Mouse (Mus musculus): ENCODE measurements around the gene Sde2.
"Not testable (repeated sequence)": the region's sequence is repeated elsewhere in the genome, so short reads cannot be mapped to it uniquely, and the experiment has no call there.

The Sde2 gene

DNA sequence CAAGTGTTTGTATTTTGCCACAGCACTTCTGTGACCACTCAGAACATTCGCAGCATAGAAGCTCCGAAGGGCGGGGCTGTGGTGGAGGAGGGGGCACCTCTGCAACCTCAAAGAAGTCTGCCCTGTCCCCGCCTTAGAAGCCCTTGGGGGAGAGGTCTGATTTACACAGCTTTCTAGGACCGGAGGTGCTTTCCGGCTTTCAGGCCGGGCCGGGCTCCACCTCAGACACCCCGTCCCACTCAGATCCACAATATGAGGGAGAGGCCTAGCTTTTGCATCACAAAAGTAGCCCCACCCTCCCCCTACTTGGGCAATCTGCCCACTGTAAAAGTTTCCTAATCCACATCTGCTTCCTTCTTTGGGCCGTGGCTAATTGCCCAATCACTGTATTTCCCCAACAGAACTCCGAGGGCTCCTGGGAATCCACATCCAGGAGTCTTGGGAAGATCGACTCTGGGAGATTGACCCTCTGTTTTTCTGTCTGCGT lies 37.7 kb downstream of the Sde2 start:
- DNase-seq (ENCODE audit: low read depth), result no peak

DNA sequence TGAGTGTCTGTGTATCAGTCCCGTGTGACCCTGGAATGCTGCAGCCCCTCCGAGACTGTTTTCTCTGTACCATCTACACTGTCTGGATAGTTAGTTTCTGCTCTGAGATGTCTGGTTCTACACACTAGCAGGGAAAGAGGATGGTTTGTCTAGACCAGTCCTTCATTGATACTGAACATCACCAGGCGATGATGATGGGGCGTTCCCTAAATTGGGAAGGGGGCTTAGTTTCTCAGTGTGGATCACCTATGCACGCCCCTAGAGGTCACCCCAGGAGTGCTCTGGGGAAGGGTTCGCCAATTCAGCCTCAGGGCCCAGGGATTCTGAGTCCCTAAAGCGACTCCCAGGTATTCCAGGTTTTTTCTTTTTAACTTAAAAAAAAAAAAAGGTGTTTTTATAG lies 38.2 kb downstream of the Sde2 start:
- no peak for DNase-seq (ENCODE audit: low read depth)

DNA sequence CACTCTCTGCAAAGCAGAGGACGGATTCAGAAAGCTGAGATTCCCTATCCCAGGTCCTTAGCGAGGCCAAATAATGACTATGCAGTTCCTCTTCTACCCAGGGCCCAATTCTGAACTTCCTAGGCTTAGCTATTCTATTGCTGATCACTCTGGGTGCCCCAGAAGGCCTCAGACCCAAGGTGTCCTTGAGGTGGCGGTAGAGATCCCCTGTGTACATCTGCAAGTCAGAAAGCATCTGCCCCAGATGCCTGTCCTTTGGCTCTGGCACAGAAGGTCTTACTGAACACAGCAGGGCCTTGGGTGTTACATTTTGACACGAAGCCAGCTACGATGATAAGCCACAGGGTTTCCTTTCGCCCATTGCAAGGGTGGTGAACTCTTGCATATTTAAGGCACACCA lies 38.9 kb downstream of the Sde2 start:
- peak; percentile 60 for DNase-seq (ENCODE audit: low read depth)

DNA sequence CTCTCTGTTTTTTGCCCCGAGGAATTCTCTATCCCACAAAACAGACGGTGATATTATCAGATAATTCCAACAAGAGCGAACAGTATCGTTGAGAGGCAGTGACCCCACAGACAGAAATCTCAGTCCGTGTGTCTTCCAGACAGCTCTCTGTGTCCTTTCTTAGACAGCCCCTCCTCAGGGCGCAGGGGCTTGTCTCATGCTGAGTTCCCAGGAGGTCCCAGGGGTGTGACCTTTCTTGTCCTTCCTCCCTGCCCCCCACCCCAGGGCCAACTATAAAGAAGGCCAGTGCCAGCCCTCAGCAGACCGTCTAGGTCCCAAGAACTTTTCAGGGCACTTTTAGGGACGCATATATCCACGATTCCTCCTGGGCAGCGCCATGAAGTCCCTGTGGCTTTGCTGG lies 41.9 kb downstream of the Sde2 start, which contains the start of gene Lefty2:
Gene Lefty2 (plus strand): TSS at position 301 of the 400 bp plus-strand sequence.
- DNase-seq (ENCODE audit: low read depth), result no peak

DNA sequence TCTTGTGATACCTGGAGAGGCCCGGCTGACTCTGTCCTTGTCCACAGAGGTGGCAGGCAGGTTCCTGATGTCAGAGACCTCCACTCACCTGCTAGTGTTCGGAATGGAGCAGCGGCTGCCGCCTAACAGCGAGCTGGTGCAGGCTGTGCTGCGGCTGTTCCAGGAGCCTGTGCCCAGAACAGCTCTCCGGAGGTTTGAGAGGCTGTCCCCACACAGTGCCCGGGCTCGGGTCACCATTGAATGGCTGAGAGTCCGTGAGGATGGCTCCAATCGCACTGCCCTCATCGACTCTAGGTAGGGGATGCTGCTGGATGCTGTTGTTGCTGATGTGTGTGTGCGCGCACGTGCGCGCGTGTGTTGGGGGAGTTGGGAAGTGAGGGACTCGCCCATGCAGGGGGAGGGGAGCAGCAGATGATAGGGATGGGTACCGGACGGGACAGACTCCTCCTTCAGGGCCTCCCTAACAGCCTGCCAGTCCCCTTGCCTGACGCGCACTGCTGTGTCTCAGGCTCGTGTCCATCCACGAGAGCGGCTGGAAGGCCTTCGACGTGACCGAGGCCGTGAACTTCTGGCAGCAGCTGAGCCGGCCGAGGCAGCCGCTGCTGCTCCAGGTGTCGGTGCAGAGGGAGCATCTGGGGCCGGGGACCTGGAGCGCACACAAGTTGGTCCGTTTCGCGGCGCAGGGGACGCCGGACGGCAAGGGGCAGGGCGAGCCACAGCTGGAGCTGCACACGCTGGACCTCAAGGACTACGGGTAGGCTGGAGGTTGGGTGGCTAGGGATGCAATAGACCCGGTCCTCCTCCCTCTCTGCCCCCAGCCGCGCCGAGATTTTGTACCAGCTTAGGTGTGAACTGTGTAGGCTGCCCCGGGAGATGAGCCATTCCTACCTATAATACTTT lies 43.4 kb downstream of the Sde2 start:
- not testable (repeated sequence) for DNase-seq (ENCODE audit: low read depth)

DNA sequence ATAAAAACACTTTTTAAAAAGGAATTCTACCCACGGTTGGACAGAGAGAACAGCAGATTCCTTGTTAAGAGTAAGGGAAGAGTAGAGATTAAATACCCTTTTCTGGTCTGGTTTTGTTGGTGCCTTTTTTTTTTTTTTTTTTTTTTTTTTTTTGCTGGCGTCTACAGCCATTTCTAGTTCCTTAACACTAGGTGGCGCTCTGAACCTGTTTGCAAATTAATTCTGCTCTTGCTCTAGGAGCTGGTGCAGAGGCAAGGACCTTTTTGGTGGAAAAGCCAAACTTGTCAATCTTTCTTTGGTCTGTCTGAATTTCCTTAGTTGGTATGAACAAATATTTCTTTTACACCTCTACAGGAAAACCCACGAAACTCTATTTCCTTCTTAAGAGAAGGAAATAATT lies 50.2 kb downstream of the Sde2 start:
- DNase-seq (ENCODE audit: low read depth), result peak; percentile 84

DNA sequence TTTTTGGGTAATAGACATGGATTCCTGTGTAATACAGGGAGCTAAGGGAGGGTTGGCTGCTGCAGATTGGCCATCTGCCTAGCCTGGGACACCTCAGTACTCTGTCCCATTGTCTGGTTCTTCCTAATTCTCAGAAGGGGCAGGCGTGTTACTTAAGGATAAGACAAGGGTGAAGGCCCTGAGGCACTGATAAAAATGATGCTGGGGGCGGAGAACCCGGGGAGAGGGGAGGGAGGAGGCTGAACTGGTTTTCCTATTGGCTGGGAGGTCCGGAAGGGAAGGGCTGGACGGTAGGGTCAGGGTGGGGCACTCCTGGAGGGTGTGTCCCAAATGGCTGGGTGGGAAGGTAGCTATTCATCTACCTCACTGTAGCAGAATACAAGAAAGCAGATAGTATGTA lies 52.0 kb downstream of the Sde2 start:
- no peak for DNase-seq (ENCODE audit: low read depth)

DNA sequence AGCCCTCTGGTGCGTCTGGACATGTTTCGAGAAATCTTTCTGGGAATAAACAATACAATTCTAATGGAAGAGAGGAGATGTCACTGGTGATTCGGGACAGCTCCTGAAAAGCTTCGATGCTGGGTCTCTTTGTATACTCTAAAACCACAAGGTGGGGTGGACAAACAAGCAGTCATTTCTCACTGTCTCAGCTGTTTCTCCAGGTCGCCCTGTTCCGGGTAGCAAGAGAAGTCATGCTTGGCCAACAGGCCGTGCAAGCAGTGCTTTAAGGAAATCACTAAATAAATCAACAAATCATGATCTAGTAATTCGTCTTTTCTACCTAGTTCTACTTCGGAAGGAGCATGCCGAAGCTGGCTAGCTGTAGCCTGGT lies 52.7 kb downstream of the Sde2 start:
- no peak for DNase-seq (ENCODE audit: low read depth)

DNA sequence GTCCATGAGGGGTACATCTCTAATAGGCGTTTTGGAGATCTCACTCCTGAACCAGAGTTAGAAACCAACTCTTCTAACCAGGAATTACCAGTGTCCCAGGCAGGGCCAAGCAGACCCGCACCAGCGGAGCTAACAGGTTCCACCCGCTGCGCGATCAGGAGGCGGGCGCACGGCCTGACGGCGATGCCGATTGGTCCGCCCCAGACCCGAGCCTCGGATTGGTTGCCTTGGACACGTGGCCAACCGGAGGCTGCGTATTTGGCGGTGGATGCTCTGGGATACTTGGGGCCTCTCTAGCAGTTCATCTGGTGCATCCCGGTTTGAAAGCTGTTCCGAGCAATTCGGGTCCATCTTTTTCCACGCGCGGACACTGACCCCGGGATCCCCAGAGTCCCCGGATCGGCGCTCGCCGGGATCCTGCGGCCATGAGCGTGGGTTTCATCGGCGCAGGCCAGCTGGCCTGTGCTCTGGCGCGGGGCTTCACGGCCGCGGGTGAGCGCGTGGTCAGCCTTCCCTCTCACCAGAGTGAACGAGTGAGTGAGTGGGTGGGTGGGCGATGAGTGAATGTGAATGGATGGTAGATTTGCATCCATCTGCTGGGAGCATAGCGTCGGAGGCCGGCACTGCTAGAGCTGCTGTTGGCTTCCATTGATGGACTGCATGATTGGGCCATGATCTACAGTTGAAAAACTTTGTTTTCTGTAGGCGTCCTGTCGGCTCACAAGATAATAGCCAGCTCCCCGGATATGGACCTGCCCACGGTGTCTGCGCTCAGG lies 53.3 kb downstream of the Sde2 start, which contains the start of gene Pycr2:
Gene Pycr2 (plus strand): TSS at position 255 of the 776 bp plus-strand sequence.
- peak; percentile 95 for DNase-seq (ENCODE audit: low read depth)

DNA sequence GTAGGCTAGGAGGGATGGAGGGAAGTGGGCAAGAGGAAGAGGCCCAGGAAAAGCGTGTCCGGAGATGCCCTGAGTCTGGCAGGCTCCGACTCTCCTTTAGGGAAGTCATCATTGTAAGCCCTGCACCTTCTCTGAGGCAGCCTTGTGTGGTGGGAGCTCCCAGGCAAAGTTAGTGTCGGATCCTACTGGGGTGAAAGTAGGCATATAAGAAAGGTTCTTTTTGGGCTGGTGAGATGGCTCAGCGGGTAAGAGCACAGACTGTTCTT lies 53.8 kb downstream of the Sde2 start:
- DNase-seq (ENCODE audit: low read depth), result no peak

DNA sequence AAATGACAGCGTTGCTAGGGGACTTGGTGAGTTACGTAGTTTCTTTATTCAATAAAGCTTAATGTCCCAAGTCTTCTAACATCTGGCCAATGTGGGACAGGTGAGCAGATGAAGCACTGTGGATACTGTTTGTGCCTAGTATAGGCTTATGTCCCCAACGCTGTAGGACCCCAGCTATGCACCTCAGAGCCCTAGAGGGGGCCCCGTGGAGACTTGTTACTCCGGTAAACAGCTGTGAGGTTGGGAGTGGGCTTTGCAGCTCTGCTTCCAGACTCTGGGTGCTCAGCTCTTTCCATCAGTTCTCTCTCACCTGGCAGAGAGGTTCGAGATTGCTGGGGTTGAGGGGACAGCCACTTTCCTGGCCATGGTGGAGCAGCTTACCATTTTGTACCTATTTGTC lies 54.4 kb downstream of the Sde2 start:
- no peak for DNase-seq (ENCODE audit: low read depth)

DNA sequence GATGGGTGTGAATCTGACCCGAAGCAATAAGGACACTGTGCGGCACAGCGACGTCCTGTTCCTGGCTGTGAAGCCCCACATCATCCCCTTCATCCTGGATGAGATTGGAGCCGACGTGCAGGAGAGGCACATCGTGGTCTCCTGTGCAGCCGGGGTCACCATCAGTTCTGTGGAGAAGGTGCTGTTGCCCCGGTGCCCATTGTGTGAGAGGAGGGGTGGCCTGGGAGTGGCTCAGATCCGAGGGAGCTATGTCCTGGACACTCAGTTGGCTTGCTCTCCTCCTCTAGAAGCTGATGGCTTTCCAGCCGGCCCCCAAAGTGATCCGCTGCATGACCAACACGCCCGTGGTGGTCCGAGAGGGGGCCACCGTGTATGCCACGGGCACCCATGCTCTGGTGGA lies 54.9 kb downstream of the Sde2 start:
- no peak for DNase-seq (ENCODE audit: low read depth)

DNA sequence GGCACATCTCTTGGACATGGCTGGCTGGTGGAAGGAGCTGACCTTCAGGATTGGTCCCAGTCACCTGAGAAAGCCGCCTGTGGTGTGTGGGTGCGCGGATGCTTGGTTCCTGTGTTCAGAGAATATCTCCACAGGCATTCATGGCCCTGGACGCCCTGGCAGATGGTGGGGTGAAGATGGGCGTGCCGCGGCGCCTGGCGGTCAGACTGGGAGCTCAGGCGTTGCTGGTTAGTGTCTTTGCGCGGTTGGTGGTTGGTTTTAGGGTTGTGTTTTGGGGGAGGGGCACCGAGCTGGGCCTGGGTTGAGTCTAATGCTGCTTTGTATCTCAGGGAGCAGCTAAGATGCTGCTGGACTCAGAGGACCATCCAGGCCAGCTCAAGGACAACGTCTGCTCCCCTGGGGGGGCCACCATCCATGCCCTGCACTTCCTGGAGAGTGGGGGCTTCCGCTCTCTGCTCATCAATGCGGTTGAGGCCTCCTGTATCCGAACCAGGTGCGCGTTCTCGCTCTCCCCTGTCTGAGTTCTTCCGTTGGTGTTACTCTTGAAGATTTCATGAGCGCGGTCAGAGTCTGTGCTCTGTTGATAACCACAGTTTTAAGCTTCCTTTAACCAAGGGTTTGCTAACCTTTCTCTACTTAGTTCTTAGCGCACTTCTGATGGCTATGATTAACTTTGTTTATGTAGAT lies 55.7 kb downstream of the Sde2 start:
- peak; percentile 48 for DNase-seq (ENCODE audit: low read depth)

DNA sequence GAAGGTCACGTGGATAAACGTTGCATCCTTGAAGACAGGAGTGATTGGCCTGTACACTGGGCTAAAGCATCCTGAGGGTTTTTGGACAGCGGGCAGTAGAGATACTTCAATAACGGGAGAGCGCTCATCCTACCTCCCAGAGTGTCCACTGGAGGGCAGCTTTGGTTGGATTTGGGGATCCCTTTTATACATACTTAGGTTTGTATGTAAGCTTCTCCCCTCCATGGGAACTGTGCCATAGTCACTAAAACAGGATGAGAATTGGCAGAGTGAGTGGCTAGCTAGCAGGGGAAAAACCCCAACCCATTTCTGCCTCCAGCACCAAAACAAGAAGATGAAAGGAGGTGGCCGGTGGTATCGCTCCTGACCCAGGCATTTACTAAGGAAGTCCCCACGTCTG lies 60.2 kb downstream of the Sde2 start:
- no peak for DNase-seq (ENCODE audit: low read depth)

DNA sequence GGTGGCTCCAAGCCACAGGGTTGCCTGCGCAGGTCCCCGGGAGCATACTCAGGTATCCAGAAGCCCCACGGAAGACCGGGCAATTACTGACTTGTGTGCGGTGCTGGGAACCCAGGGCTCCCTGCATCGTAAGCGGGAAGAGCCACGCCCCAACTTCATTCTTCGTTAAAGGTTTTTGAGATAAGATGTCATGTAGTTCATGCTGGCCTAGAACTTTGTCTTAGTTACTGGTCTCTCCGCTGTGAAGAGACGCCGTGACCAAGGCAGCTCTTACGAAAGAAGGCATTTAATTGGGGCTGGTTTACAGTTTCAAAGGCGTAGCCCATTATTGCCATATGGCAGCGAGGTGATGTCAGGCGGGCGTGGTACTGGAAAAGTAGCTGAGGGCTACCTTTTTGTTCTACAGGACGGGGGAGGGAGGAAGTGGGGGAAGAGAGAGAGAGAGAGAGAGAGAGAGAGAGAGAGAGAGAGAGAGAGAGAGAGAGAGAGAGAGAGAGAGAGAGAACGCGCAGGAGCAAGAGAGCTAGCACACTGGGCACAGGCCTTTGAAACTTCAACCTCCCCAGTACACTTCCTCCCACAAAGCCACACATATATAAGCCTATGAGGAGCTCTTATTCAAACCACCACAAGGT lies 60.8 kb downstream of the Sde2 start:
- peak; percentile 87 for DNase-seq (ENCODE audit: low read depth)

DNA sequence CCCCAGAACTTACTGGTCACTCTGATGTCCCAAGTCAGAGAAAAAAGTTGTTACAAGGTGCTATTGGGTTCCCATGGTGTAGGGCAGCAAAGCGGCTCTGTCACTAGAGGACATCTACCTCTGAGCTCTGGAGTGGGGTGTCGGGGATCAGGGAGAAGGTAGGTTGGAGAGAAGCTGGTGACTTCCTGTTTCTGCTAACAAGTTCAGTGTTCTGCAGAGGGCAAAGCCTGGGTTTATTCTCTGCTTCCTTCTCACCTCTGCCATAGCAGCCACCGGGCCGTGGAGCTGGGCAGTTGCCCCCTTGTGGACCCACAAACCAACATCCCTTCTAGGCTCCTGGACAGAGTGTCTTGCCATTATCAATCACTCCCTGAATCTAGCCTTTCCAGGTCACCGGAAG lies 61.9 kb downstream of the Sde2 start:
- peak; percentile 55 for DNase-seq (ENCODE audit: low read depth)

DNA sequence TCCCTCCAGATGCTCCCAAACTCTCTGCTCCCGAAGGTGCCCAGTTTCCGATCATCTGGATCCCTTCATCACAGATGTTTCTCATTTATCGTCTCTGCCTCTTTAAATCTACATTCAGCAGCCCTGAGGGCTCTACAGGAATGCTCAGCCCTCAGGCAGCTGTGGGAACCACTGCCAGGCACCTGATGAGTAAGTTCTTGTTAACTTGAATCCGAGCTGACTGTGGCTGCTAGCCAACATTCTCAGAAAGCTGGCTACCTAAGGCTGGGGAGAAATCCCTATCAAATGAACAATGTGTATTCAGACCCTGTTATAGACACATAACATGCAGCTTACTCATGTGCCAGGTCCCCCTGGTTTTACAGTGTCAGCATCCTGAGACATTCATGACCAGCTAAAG lies 62.9 kb downstream of the Sde2 start:
- DNase-seq (ENCODE audit: low read depth), result no peak

DNA sequence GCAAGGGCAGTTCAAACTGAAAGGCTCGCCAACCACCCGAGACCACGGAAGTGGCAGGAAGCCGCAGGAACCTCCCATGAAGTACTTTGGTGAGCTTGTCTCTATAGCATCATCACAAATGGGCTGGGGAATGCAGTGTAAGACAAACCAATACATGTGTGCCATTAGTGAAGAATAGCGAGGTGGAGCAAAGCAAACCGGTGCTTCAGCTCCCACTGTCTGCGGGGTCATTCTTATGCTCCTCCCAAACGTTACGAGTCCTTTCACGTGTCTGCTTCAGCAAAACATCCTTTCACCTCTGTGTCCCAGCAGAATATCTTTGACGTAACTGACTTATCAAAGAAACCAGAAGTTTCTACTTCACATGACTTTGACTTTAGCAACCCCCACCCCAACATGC lies 65.5 kb downstream of the Sde2 start:
- DNase-seq (ENCODE audit: low read depth), result peak; percentile 86

DNA sequence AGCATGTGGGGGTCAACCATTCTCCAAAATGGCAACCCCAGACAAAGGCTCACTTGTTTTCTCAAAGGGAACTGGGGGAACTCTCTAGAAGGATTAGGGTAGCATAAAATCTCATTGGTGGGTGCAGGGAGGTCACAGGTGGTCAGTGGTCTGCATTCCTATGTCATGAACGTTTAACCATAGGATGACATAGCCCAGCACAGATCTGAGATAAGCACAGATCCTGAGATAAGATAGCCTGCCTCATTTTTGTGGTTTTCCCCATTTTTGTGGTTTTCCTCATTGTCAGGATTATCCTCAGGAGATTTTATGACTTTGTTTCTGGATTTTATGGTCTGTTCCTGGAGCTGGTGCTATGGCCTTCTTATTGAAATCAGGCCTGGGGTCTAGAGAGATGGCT lies 66.1 kb downstream of the Sde2 start:
- no peak for DNase-seq (ENCODE audit: low read depth)
